Mouse (Mus musculus) forebrain, embryonic 13.5 days (tissue): ENCODE data around the gene Olfr1358. TPM values are rescaled to one million over a fixed set of nuclear protein-coding genes. Genes with fewer than 3 reads are reported as not detected.
A peak's percentile ranks its signal among the peaks of the same experiment; 100 is the strongest.
"Not testable (repeated sequence)": the region's sequence is repeated elsewhere in the genome, so short reads cannot be mapped to it uniquely, and the experiment has no call there.

ENCODE experiments used
- ATAC-seq: fragments of 200-750 bp; cut with Nextera tagmentation; 2 replicates; pipeline ENCODE4 v1.8.0; 2017
- H3K27ac ChIP-seq: fragments of 300-500 bp; sonication (generic); 2 replicates; pipeline ENCODE4 v1.5.1; 2015; ENCODE audit warnings: inconsistent platforms, mild to moderate bottlenecking, moderate library complexity
- H3K27me3 ChIP-seq: fragments of 300-500 bp; sonication (generic); 2 replicates; pipeline ENCODE4 v1.6.1; 2015; ENCODE audit warnings: mild to moderate bottlenecking, inconsistent platforms
- H3K36me3 ChIP-seq: fragments of 300-500 bp; sonication (generic); 2 replicates; pipeline ENCODE4 v1.6.1; 2015; ENCODE audit warnings: mild to moderate bottlenecking, inconsistent platforms; ENCODE audit not compliant: poor library complexity, severe bottlenecking
- H3K4me1 ChIP-seq: fragments of 300-500 bp; sonication (generic); 2 replicates; pipeline ENCODE4 v1.6.1; 2015; ENCODE audit warnings: inconsistent platforms
- H3K4me2 ChIP-seq: fragments of 300-500 bp; sonication (generic); 2 replicates; pipeline ENCODE4 v1.6.1; 2015; ENCODE audit warnings: inconsistent platforms, mild to moderate bottlenecking, moderate library complexity
- H3K4me3 ChIP-seq: fragments of 300-500 bp; sonication (generic); 2 replicates; pipeline ENCODE4 v1.5.1; 2015; ENCODE audit warnings: mild to moderate bottlenecking, inconsistent platforms
- H3K9ac ChIP-seq: fragments of 300-500 bp; sonication (generic); 2 replicates; pipeline ENCODE4 v1.6.1; 2015; ENCODE audit warnings: mild to moderate bottlenecking, inconsistent platforms
- H3K9me3 ChIP-seq: fragments of 300-500 bp; sonication (generic); replicated peaks from 2 replicates; pipeline ENCODE4 v1.6.1; 2016; ENCODE audit warnings: inconsistent platforms
- WGBS: fragments of 180-500 bp; shearing (Covaris S2); methylation state at CpG from one replicate; pipeline ENCODE4 v1.1.7; 2015; 5-methylcytosine and 5-hydroxymethylcytosine counted together
- polyA plus RNA-seq: library from polyadenylated mRNA; unstranded; fragments of >200 nt; fragmentation: Nextera tagmentation; extraction: Ambion mirVana; gene quantifications from 2 replicates; pipeline ENCODE4 v1.2.1, GENCODE M21; 2015

Gene Olfr1358
- polyA plus RNA-seq, 1 experiment from 2014 or later = not detected

- Histone ChIP-seq H3K9me3 (no peaks in the 10 kb centered on the region), H3K4me1 (no peaks in the 10 kb centered on the region), H3K4me3 (peak overlapping the region; percentile 25), H3K4me2 (peak overlapping the region; percentile 55), H3K36me3 (no peaks in the 10 kb centered on the region), H3K9ac (peak overlapping the region; percentile 48), H3K27me3 (peaks cover 14% of the 10 kb centered on the region), H3K27ac (no peak overlapping the region)
- 9% methylated on average over 26 of the region's 26 CpGs for WGBS
- peak; percentile 91 for ATAC-seq
Observed at GRCm38 (mm10) chr10:78487431-78488086, 29.7 kb upstream of the Olfr1358 start.

DNA sequence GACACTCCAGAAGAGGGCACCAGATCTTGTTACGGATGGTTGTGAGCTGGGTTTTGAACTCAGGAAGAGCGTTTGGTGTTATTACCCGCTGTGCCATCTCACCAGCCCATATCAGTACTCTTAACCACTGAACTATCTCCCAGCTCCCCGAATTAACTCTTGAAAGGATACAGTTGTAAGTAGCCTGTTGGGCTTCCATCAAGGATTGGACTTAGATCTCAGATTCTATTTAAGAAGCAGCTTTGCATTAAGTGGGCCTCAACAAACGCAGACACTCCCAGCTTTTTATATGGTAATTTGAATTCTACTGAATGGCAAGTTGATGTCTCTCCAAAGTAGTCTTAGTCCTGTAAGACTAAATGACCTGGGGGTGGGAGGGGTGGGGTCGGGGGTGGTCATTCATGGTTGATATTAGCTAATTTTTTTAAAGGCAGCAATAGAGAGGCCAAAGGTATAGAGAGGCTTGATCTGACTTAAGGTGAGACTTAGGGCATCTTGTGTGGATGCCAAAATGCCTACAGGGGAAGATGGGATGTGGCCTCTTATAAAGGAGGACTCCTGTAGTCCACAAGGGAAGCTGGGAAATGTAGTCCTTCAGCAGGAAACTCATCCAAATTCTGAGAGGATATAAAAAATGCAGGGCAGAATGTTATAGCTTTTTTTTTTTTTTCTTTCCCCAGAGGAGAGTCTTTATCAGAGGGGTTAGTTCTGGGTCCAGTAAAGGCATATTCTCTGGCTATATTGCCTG, 14.1 kb upstream of the Olfr1358 start:
- no peak for ATAC-seq
- no peak overlapping the region for H3K4me3 ChIP-seq
- no peaks in the 10 kb centered on the region for H3K36me3 ChIP-seq
- H3K27ac ChIP-seq = no peak overlapping the region
- no peaks in the 10 kb centered on the region for H3K27me3 ChIP-seq
- WGBS = 78% methylated on average over 6 of the region's 6 CpGs
- no peaks in the 10 kb centered on the region for H3K9me3 ChIP-seq
- H3K4me1 ChIP-seq = no peaks in the 10 kb centered on the region
- H3K9ac ChIP-seq = no peak overlapping the region
- H3K4me2 ChIP-seq = no peak overlapping the region

- ATAC-seq = no peak
- 94% methylated on average over 9 of the region's 9 CpGs for WGBS
Observed at GRCm38 (mm10) chr10:78519792-78520191, 2.6 kb downstream of the Olfr1358 start.

GRCm38 (mm10) chr10:78520260-78521005, 3.2 kb downstream of the Olfr1358 start:
- ATAC-seq = no peak
- WGBS = 56% methylated on average over 17 of the region's 17 CpGs
- H3K4me1 ChIP-seq = no peaks in the 10 kb centered on the region
- H3K9ac ChIP-seq = no peak overlapping the region
- no peaks in the 10 kb centered on the region for H3K27me3 ChIP-seq
- H3K27ac ChIP-seq = no peak overlapping the region
- H3K36me3 ChIP-seq = no peaks in the 10 kb centered on the region
- no peak overlapping the region for H3K4me2 ChIP-seq
- H3K9me3 ChIP-seq = no peaks in the 10 kb centered on the region
- H3K4me3 ChIP-seq = no peak overlapping the region

More at GRCm38 (mm10) chr10:78519792-78520191, 2.6 kb downstream of the Olfr1358 start:
- Histone ChIP-seq H3K4me2 (no peak overlapping the region), H3K4me1 (no peaks in the 10 kb centered on the region), H3K9me3 (no peaks in the 10 kb centered on the region), H3K27ac (no peak overlapping the region), H3K36me3 (no peaks in the 10 kb centered on the region), H3K27me3 (no peaks in the 10 kb centered on the region), H3K9ac (no peak overlapping the region), H3K4me3 (no peak overlapping the region)

DNA sequence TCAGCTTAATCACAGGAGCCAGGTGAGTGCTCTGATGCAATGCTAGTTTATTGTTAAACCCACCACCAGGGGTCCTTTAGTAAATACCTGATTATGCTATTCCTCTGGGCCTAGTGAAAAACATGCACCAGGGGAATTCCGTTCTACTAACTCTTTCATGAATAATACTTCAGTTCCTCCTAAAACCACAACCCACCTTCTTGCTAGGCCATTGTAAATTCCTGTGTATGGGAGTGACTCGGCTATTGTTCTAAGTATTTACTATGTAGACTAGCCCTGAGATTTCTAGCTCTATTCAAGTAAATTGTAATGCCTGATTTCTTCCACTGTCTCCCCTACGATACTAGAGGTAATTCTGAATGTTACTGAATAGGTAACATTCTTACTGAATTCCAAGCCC, 7.8 kb downstream of the Olfr1358 start:
- H3K27ac ChIP-seq, H3K36me3 ChIP-seq, H3K4me2 ChIP-seq, H3K4me3 ChIP-seq, ATAC-seq, H3K9ac ChIP-seq, H3K27me3 ChIP-seq, H3K9me3 ChIP-seq, H3K4me1 ChIP-seq: not testable (repeated sequence)
- 34% methylated on average over 3 of the region's 3 CpGs for WGBS

- Histone ChIP-seq H3K9ac (no peak overlapping the region), H3K27me3 (no peaks in the 10 kb centered on the region), H3K27ac (no peak overlapping the region), H3K36me3 (no peaks in the 10 kb centered on the region), H3K4me3 (no peak overlapping the region), H3K9me3 (no peaks in the 10 kb centered on the region), H3K4me2 (no peak overlapping the region), H3K4me1 (no peaks in the 10 kb centered on the region)
- WGBS = 53% methylated on average over 4 of the region's 4 CpGs
- ATAC-seq = no peak
Observed at GRCm38 (mm10) chr10:78525511-78525910, 8.3 kb downstream of the Olfr1358 start.

- Histone ChIP-seq H3K9ac (no peak overlapping the region), H3K27me3 (no peaks in the 10 kb centered on the region), H3K4me1 (no peaks in the 10 kb centered on the region), H3K9me3 (no peaks in the 10 kb centered on the region), H3K36me3 (no peaks in the 10 kb centered on the region), H3K27ac (no peak overlapping the region), H3K4me2 (no peak overlapping the region), H3K4me3 (no peak overlapping the region)
- WGBS = 69% methylated on average over 2 of the region's 2 CpGs
- no peak for ATAC-seq
Observed at GRCm38 (mm10) chr10:78540943-78541342, 23.7 kb downstream of the Olfr1358 start.

GRCm38 (mm10) chr10:78565070-78565469, 47.8 kb downstream of the Olfr1358 start:
- no peak overlapping the region for H3K9ac ChIP-seq
- H3K9me3 ChIP-seq = no peaks in the 10 kb centered on the region
- ATAC-seq = no peak
- H3K4me2 ChIP-seq = no peak overlapping the region
- H3K27ac ChIP-seq = no peak overlapping the region
- H3K4me3 ChIP-seq = no peak overlapping the region
- no peaks in the 10 kb centered on the region for H3K36me3 ChIP-seq
- no peaks in the 10 kb centered on the region for H3K27me3 ChIP-seq
- H3K4me1 ChIP-seq = no peaks in the 10 kb centered on the region
- WGBS = 84% methylated on average over 1 of the region's 1 CpGs

- no peak overlapping the region for H3K4me3 ChIP-seq
- H3K36me3 ChIP-seq = no peaks in the 10 kb centered on the region
- no peaks in the 10 kb centered on the region for H3K27me3 ChIP-seq
- H3K27ac ChIP-seq = no peak overlapping the region
- H3K9ac ChIP-seq = no peak overlapping the region
- 78% methylated on average over 3 of the region's 3 CpGs for WGBS
- no peaks in the 10 kb centered on the region for H3K4me1 ChIP-seq
- no peaks in the 10 kb centered on the region for H3K9me3 ChIP-seq
- ATAC-seq = no peak
- no peak overlapping the region for H3K4me2 ChIP-seq
Observed at GRCm38 (mm10) chr10:78569191-78569590, 52.0 kb downstream of the Olfr1358 start.

GRCm38 (mm10) chr10:78569686-78570085, 52.5 kb downstream of the Olfr1358 start:
- WGBS = 69% methylated on average over 3 of the region's 3 CpGs
- no peaks in the 10 kb centered on the region for H3K27me3 ChIP-seq
- H3K36me3 ChIP-seq = no peaks in the 10 kb centered on the region
- H3K27ac ChIP-seq = no peak overlapping the region
- no peaks in the 10 kb centered on the region for H3K4me1 ChIP-seq
- ATAC-seq = no peak
- no peak overlapping the region for H3K9ac ChIP-seq
- H3K4me3 ChIP-seq = no peak overlapping the region
- H3K9me3 ChIP-seq = no peaks in the 10 kb centered on the region
- no peak overlapping the region for H3K4me2 ChIP-seq
